Mouse (Mus musculus): ENCODE measurements at regions not wholly inside any gene's neighbourhood (a gene's known extent, or its start where the extent isn't known, plus 50 kb on each side); places are given as distances from the start of the nearest gene placed in this dataset.

DNA sequence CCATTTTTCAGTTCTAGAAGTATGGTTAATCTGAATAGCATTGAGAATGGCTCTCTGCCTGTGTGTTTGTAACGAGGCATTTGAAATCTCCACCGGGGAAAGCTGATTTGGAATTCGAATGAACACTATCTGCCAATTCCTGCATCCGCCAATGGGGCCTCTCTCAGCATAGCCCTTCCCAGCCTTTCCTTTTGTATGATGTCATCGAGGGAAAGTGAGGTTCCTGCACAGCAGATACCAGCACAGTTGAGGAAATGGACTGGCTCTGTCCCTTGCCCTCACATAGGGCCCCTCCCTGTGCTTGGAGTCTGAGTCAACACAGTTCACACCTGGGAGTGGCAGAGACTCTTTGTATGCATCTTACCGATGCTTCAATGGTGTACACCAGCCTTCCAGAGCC is 253.0 kb downstream of the Bcor start:
- DNase-seq (ENCODE audit: low read depth), result peak; percentile 5

DNA sequence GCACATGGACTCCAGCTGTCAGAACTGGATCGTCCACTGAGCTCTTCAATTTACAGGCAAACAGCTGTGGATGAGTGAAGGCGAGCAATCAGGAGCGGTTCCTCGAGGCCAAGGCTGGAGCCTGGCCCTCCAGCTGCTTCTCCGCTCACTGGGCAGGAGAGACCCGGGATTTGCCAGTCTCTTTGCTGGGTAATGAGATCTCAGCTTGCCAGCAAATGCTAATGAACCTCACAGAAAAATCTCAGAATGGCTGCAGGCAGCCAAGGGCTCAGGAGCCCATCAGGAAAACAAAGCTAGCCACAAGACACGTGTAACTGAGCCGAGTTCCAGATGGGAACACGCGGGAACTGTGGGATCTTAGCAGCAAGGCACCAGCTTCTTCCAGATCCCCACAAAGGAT is 244.2 kb downstream of the Bcor start:
- no peak for DNase-seq (ENCODE audit: low read depth)

DNA sequence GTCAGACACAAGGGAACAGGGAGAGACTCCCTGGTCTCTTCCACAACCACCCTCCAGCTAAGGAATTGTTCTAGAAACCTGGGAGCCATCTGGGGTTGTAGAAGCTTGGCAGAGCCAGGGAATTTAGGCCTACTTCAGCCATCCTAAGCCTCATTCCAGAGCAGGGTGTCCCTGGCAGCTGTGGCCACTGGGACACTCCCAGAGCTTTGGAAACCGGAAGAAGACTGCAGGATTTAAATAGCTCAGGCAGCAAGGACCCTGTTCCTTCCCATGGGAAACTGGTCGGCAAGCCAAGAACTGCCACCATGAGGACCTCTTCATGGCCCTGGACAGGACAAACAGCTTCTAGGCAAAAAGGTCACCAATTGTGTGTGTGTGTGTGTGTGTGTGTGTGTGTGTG is 239.9 kb downstream of the Bcor start:
- no peak for DNase-seq (ENCODE audit: low read depth)

DNA sequence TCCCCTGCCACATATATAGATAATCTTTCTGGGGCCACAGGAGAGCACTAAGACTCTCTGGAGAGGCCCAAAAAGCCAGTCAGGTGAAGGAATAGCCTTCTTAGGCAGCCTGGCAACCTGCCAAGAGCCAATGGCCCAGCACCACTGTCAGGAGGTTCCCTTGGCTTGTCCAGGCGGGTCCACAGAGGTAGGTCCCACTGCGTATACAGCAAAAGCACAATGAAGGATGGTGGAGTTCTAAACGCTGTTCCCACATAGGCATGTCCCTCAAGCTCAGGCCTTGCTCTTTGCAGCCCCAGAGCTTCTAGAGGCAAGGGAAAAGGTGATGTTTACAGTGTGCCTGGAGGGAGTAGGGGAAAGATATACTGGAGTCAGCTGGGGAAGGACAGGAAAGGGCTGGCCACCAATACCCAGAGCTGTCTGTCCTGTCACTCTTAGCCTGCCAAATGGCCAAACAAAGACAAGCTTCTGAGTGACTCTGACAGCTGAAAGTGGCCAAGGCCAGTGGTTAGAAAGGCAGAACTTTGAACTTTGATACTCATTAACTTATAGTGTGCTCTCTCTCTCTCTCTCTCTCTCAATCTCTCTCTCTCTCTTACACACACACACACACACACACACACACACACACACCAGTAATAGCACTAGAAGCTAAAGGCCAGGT is 235.4 kb downstream of the Bcor start:
- no peak for DNase-seq (ENCODE audit: low read depth)

DNA sequence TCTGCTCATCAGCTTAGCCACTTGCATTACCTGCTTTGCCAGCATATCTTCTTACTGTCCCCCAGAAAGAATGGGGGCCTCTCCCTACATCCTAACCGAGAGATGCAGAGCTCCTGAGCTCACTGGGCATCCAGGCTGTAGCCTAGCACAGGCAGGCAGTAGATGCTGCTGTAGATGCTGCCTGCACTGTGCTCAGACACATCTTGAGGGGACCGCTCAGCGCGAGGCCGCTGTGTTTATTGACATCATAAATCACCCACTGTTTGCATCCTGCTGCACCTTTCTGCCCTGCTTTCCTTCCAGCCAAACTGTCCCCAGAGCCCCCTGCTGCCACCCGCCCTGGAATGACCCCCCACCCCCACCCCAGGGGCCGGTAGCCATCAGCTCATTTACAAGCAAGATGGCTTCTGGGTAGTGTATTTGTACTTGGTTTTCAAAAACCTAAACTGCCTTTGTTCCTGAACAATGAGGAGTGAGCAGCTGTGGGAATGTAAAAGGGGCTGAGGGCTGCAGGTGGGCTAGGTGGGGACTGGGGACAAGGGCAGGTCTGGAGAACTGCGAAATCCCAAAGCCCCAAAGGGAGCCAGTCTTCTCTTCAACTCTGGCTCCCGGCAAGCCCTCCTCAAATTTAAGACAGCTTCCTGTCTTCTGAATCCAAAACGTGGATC is 233.2 kb downstream of the Bcor start:
- DNase-seq (ENCODE audit: low read depth), result no peak

DNA sequence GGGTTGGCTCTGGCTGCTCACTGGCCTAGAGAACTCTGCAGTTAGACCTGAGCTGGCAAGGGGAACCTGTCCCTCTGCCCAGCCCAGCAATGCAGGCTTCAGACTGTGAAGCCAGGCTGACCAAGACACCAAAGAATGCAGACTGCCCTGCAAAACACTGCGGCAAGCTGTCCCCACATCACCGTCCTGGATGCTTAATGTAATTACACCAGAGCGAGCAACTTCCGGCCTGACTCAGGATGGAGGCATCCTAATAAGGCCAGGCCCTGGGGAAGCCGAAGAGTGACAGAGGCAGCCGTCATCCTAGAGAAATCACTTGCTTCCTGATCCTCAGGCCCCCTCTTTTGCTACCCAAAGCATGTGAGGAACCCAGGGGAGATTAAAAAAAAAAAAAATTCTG is 230.7 kb downstream of the Bcor start:
- DNase-seq (ENCODE audit: low read depth), result peak; percentile 58

DNA sequence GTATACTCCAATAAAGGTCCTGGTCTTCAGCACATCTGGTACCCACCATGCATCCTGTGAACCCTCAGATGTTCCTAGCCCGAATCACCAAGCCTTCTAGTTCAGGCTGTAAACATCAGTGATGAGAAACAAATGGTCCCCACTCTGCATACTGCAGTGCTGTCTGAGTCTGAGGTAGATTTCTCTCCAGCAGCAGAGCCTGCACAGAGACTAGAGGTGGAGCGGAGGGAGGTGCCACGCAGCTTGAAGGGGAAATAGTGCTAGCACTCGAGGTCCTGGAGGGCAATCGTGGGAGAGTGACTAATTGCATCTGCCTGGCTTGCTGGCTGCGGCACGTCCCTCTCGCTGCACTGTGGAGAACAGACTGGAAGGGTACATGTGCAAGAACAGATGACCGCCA is 228.7 kb downstream of the Bcor start:
- peak; percentile 56 for DNase-seq (ENCODE audit: low read depth)

DNA sequence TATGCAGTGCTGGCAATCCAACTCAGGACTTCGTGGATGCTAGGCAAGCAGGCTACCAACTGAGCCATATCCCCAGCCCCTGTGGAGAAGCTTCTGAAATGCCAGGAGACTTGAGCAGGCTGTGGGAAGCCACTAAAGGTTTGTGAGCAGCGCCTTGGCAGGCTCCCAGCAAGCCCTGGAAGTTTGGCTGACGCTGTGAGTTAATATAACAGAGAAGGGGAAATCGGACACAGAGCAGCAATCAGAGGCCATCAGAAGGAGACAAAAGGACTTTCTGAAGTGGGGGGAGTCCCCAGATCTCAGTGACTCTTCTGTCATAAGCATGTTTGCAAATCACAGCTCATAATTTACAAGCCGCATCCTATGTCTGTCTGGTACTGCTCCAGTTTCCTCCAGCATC is 224.8 kb downstream of the Bcor start:
- DNase-seq (ENCODE audit: low read depth), result peak; percentile 34

DNA sequence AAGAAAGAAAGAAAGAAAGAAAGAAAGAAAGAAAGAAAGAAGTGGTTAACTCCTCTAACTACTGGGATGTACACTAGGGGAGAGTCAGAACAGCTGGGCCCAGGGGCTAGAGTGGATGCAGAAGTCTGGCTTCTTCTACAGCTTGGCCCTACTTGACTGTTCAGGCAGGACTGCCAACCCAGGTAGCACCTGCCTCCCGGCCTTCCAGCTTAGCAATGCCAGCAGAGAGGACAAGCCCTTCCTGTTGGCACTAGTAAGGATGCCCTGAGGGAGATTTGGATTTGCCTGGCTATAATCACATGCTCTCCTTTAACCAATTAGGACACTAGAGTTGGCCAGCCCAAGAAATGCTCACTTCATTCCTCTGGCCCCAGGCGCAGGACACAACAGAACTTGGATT is 219.9 kb downstream of the Bcor start:
- peak; percentile 5 for DNase-seq (ENCODE audit: low read depth)

DNA sequence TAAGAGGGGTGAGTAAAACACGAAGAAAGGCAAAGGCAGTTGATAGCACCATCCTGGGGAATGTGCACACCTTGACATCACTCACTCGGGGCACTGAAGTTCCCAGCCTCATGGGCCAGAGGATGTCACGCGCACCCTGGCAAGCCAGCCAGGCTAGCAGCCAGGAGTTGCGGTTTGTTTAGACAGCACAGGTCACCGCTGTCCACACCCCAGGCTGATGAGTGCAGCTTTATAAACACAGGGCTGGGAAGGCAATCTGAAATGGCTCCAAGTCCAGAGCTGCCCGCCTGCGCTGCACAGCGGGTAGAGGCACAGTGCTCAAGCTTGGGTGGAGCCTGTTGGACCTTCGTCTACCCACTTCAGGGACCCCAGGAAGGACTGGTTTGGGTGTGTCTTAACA is 216.8 kb downstream of the Bcor start:
- peak; percentile 73 for DNase-seq (ENCODE audit: low read depth)

DNA sequence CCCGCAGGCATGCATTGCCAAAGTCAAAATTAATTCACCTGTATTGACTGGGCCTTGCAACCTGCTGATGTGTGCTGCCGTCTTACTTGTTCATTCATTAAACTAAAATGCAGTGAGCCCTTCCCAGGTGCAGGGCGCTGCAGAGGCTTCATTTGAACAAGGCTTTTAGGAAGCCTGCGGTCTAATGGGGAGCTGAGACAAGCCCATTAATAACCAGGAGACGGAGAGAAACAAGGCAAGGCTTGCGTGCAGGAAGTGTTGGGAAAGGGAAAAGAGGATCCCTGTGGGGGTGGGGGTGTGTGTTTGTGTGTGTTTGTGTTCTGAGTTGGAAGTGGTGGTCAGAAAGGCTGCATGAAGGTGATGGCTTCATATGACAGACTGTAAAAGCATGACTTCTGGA is 215.6 kb downstream of the Bcor start:
- no peak for DNase-seq (ENCODE audit: low read depth)

DNA sequence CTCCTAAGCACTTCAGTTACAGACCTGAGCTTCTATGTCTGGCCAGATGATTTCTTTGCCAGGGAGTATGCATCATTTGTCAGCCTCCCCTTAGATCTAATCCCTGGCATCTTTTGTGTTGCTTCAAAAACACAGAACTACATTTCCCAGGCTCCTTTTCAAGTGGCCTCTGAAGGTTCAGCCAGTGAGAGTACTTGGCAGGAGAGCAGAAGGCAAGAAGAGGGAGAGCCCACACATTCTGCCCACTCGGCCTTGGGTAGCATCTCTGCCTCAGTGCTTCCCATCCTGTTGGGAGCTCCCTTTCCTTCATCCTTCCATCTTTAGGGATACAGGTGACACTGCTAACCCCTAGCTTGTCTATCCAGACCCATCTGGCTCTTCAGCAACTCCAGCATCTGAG is 214.9 kb downstream of the Bcor start:
- DNase-seq (ENCODE audit: low read depth), result no peak

DNA sequence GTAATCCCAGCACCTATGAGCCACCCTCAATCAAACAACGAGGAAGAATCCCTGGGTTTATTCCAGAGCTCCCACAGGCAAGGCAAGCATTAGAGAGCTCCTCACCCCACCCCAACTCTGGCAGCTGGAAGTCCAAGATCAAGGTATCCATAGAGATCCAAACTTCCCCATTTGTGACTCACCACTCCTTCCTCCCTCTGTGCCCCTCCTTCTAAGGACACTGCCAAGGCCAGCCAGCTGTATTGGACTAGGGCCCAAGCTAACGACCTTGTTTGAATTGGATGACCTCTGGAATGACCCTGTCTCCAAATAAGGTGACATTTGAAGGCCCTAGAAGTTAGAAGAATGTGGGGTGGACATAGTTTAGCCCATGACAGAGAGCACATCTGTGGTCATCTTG is 208.0 kb downstream of the Bcor start:
- peak; percentile 55 for DNase-seq (ENCODE audit: low read depth)

DNA sequence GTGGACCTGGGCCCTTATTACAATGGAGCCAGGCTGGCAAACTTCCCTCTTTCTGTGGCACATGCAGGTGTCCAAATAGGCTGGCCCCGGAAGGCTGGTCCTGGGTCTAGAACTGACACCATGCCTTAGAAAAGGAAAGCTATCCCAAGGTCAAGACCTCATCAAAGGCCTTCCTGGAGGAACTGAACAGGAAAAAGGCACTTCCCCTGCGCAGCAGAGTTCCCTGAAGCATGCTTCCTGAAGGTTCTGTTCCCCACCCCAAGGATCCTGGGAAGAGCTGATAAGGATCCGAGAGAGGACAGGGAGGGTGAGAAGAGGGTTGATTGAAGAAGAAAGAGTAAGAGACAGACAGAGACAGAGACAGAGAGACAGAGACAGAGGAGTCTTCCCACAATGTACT is 204.0 kb downstream of the Bcor start:
- no peak for DNase-seq (ENCODE audit: low read depth)

DNA sequence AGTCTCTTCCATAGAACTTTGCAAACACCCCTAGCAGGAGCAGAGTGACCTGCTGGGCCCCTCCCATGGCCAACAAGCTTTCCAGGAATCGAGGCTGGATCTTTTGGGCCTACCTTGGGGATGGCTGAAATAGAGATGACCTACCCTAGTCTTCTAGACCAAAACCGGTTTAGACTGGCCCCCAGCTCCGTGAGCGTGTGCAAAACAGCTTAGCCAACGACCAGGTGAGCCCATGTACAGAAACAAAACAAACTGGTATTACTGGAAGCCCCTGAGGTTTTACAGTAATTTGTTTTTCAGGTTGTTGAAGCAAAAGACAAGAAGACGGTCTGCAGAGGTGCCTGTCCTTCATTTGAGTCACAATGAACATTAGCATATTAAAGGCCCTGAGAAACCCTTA is 203.1 kb downstream of the Bcor start:
- DNase-seq (ENCODE audit: low read depth), result no peak

DNA sequence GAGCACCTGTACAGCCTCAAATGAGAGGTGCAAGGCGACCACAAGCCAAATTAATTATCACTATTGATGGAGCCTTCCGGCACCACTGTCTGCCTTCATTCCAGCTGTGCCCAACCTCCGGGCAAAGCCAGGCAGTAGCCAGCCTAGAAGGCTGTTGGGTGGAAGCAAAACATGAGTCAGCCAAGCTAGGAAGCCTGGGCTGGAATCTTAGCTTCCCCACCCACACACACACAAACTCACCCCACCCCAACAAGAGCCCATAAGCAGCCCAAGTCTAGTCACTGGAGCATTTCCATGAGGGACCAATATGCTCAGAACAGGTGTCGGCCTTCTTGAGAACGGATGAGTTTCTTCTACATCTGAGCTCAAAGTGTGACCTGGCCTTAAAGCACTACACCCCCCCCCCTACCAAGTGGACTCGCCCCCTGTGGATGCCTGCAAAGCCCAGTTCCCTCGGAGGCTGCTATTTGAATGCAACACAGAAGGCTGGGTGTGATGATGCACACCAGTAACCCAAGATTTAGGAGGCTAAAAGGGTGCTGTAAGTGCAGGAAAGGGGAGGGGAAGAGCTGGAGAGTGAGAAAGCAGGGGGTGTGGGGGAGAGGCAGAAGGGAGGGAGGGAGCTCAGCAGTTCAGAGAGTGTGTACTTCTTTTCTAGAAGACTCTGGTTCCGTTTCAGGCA is 200.1 kb downstream of the Bcor start:
- DNase-seq (ENCODE audit: low read depth), result peak; percentile 30

DNA sequence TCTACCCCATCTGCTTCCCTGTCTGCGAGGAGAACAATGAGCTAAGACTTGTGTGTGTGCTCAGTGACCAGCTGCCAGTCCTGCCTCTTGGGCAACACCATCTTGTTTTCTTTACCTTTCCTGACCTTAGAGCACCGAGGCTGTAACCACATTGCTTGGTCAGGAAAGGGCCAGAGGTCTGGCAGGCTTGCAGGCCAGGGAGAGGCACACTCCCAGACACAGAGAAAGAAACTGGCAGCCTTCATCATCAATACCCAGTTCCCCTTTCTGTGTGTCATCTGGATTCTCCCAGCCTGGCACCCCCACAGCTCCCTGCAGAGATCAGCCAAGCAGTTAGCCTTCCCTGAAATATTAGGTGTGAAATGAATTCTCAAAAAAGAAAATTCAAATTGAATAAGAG is 198.8 kb downstream of the Bcor start:
- peak; percentile 5 for DNase-seq (ENCODE audit: low read depth)

DNA sequence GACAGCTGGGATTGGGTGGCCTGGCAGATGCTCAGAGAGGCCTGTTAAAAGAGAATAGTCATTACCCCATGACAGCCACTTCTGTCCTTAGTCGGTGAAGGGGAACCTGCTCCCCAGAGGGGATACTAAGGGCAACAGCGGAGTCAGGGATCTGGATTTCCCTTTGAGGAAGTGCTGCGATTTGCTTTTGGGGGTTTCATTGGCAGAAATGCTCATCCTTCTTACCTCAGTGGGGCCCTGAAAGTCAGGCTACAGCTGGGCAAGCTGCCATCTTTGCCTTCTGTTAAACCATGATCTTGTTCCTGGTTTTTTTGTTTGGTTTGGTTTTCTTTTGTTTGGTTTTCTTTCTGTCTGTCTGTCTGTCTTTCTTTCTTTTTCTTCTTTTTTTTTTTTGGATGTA is 195.7 kb downstream of the Bcor start:
- DNase-seq (ENCODE audit: low read depth), result no peak

DNA sequence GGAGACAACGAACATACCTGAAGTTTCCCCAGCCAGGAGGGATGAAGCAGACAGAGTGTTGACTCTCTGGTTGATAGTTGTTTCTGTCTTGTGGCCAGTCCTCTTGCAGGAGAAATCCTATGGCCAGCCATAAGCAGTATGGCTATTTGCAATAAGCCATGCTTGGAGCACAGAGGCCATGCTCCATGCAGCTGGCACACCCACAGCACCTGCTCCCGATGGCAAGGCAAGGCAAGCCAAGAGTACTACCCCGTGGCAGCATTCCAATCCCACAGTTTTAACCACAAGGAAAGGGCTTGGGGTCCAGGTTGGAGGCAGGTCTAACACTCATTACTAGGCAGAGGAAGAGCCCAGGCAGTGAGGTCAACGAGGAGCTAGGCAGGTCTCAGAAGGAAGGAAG is 181.5 kb downstream of the Bcor start:
- no peak for DNase-seq (ENCODE audit: low read depth)

DNA sequence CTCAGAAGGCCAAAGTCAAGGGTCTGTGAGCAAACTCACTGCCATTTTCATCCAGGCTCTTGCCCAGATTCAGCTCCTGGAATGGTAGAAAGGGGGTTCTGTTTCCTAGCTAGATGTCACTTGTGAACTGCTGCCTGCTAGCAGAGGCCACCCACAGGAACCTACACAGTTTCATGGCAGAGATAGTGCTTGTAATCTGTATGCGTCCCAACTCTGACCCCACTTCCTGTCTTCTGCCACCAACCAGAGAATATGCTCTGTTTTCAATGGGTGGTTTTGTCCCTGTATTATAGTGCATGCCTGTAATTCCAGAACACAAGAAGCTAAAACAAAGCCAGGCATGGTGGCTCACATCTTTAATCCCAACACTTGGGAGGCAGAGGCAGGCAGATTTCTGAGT is 176.9 kb downstream of the Bcor start:
- no peak for DNase-seq (ENCODE audit: low read depth)

Measured in NIH3T3 (cell line).